Mouse (Mus musculus) CH12.LX (cell line): ENCODE data around the gene Sema6d. TPM values are rescaled to one million over a fixed set of nuclear protein-coding genes. Genes with fewer than 3 reads are reported as not detected.

Source experiments
- DNase-seq: peaks from one replicate; pipeline ENCODE4 v3.0.0-alpha.2; 2013; ENCODE audit errors: extremely low read depth
- H3K27ac ChIP-seq: 2 replicates; pipeline ENCODE4 v1.5.1; 2012; ENCODE audit warnings: low read depth, mild to moderate bottlenecking, control low read depth, moderate library complexity; ENCODE audit not compliant: insufficient read depth
- H3K27me3 ChIP-seq: replicated peaks from 2 replicates; pipeline ENCODE3; 2012; ENCODE audit warnings: inconsistent platforms
- H3K36me3 ChIP-seq, 2 experiments: replicated peaks in 1 of 2; 2 replicates each; pipeline versions ENCODE3 to v1.6.1; 2012; ENCODE audit warnings: inconsistent platforms in 1 of 2, low read length in 1 of 2, mild to moderate bottlenecking in 1 of 2, mixed read lengths in 1 of 2, moderate library complexity in 1 of 2; ENCODE audit not compliant: control insufficient read depth in 1 of 2, insufficient read depth in 1 of 2
- H3K4me1 ChIP-seq, 2 experiments: 2 replicates each; pipeline ENCODE4 v1.6.1; 2012; ENCODE audit warnings: inconsistent platforms in 1 of 2, moderate library complexity in 1 of 2; ENCODE audit not compliant: insufficient read depth in 2 of 2, control insufficient read depth in 1 of 2
- H3K4me2 ChIP-seq: 2 replicates; pipeline ENCODE4 v1.6.1; 2012; ENCODE audit warnings: low read depth, mild to moderate bottlenecking, control low read depth; ENCODE audit not compliant: poor library complexity, insufficient read depth, severe bottlenecking
- H3K4me3 ChIP-seq, 3 experiments: fragments of 150-350 bp in 1 of 3; sonication (generic) in 1 of 3; replicated peaks in 1 of 3; 2 replicates each; pipeline versions ENCODE3 to v1.5.1; 2011 to 2012; ENCODE audit warnings: low read depth in 2 of 3, low read length in 2 of 3, mild to moderate bottlenecking in 2 of 3, moderate library complexity in 2 of 3, control low read depth in 1 of 3, improper control_type of control experiment in 1 of 3, inconsistent platforms in 1 of 3, mixed read lengths in 1 of 3; ENCODE audit not compliant: poor library complexity in 1 of 3
- H3K79me2 ChIP-seq: replicated peaks from 2 replicates; pipeline ENCODE4 v1.6.1; 2012; ENCODE audit warnings: mild to moderate bottlenecking, moderate library complexity; ENCODE audit not compliant: control insufficient read depth, poor library complexity, insufficient read depth, severe bottlenecking; ENCODE audit errors: extremely low read depth
- H3K9ac ChIP-seq: 2 replicates; pipeline ENCODE4 v1.6.1; 2012; ENCODE audit warnings: low read depth, mild to moderate bottlenecking, control low read depth, moderate library complexity; ENCODE audit not compliant: insufficient read depth
- H3K9me3 ChIP-seq: replicated peaks from 2 replicates; pipeline ENCODE3; 2012; ENCODE audit warnings: low read length, inconsistent platforms, mixed read lengths
- BHLHE40 ChIP-seq: IDR thresholded peaks from 2 replicates; pipeline ENCODE4 v1.6.1; 2011; ENCODE audit warnings: mild to moderate bottlenecking, low read depth, low read length, improper control_type of control experiment
- CHD1 ChIP-seq: IDR thresholded peaks from 2 replicates; pipeline ENCODE4 v1.6.1; 2012; ENCODE audit warnings: low read depth, low read length, improper control_type of control experiment, inconsistent platforms
- CHD2 ChIP-seq: IDR thresholded peaks from 2 replicates; pipeline ENCODE4 v1.6.1; 2011; ENCODE audit warnings: low read length, improper control_type of control experiment
- CTCF ChIP-seq, 2 experiments: IDR thresholded peaks in 1 of 2; conservative IDR thresholded peaks in 1 of 2; 2 replicates each; pipeline ENCODE4 v1.5.1; 2011 to 2012; ENCODE audit warnings: low read depth in 2 of 2, low read length in 2 of 2, improper control_type of control experiment in 1 of 2, inconsistent platforms in 1 of 2, mild to moderate bottlenecking in 1 of 2, moderate library complexity in 1 of 2
- ELF1 ChIP-seq: IDR thresholded peaks from 2 replicates; pipeline ENCODE4 v1.6.1; 2014; ENCODE audit warnings: low read depth, mild to moderate bottlenecking, inconsistent platforms, low read length, improper control_type of control experiment
- ETS1 ChIP-seq: conservative IDR thresholded peaks from 2 replicates; pipeline ENCODE4 v1.6.1; 2012; ENCODE audit warnings: low read depth, mild to moderate bottlenecking, inconsistent platforms, low read length, improper control_type of control experiment, moderate library complexity
- HCFC1 ChIP-seq: IDR thresholded peaks from 2 replicates; pipeline ENCODE4 v1.6.1; 2012; ENCODE audit warnings: low read depth, mild to moderate bottlenecking, inconsistent platforms, low read length, improper control_type of control experiment
- IRF4 ChIP-seq: IDR thresholded peaks from 2 replicates; pipeline ENCODE4 v1.6.1; 2014; ENCODE audit warnings: low read depth, mild to moderate bottlenecking, inconsistent platforms, low read length, improper control_type of control experiment
- JUN ChIP-seq: IDR thresholded peaks from 2 replicates; pipeline ENCODE4 v1.6.1; 2011; ENCODE audit warnings: low read depth, mild to moderate bottlenecking, low read length, improper control_type of control experiment, moderate library complexity; ENCODE audit not compliant: insufficient read depth
- JUND ChIP-seq: conservative IDR thresholded peaks from 2 replicates; pipeline ENCODE4 v1.6.1; 2011; ENCODE audit warnings: low read depth, low read length, improper control_type of control experiment
- KAT2A ChIP-seq: IDR thresholded peaks from 2 replicates; pipeline ENCODE4 v1.6.1; 2012; ENCODE audit warnings: low read length, improper control_type of control experiment, inconsistent platforms; ENCODE audit not compliant: insufficient replicate concordance
- MAFK ChIP-seq: IDR thresholded peaks from 2 replicates; pipeline ENCODE4 v1.6.1; 2011; ENCODE audit warnings: low read length, improper control_type of control experiment; ENCODE audit not compliant: insufficient replicate concordance
- MAX ChIP-seq: IDR thresholded peaks from 2 replicates; pipeline ENCODE4 v1.6.1; 2011; ENCODE audit warnings: low read length, improper control_type of control experiment
- MEF2A ChIP-seq: IDR thresholded peaks from 2 replicates; pipeline ENCODE4 v1.6.1; 2014; ENCODE audit warnings: low read depth, mild to moderate bottlenecking, inconsistent platforms, low read length, improper control_type of control experiment, borderline replicate concordance
- MXI1 ChIP-seq: IDR thresholded peaks from 2 replicates; pipeline ENCODE4 v1.6.1; 2011; ENCODE audit warnings: mild to moderate bottlenecking, low read depth, low read length, improper control_type of control experiment
- NELFE ChIP-seq: IDR thresholded peaks from 2 replicates; pipeline ENCODE4 v1.6.1; 2011; ENCODE audit warnings: low read depth, low read length, improper control_type of control experiment
- PAX5 ChIP-seq: IDR thresholded peaks from 2 replicates; pipeline ENCODE4 v1.6.1; 2012; ENCODE audit warnings: low read length, inconsistent platforms, mixed read lengths
- POLR2A ChIP-seq: IDR thresholded peaks from 2 replicates; pipeline ENCODE4 v1.6.1; 2011; ENCODE audit warnings: low read depth, mild to moderate bottlenecking, improper control_type of control experiment, low read length
- SIN3A ChIP-seq: IDR thresholded peaks from 2 replicates; pipeline ENCODE4 v1.6.1; 2012; ENCODE audit warnings: low read length, improper control_type of control experiment, inconsistent platforms
- UBTF ChIP-seq: IDR thresholded peaks from 2 replicates; pipeline ENCODE4 v1.6.1; 2012; ENCODE audit warnings: low read depth, mild to moderate bottlenecking, inconsistent platforms, low read length, improper control_type of control experiment, moderate library complexity
- USF1 ChIP-seq: IDR thresholded peaks from 2 replicates; pipeline ENCODE4 v1.6.1; 2014; ENCODE audit warnings: low read depth, mild to moderate bottlenecking, inconsistent platforms, low read length, improper control_type of control experiment
- USF2 ChIP-seq: conservative IDR thresholded peaks from 2 replicates; pipeline ENCODE4 v1.6.1; 2011; ENCODE audit warnings: low read depth, low read length, improper control_type of control experiment
- ZC3H11A ChIP-seq: IDR thresholded peaks from 2 replicates; pipeline ENCODE4 v1.6.1; 2012; ENCODE audit warnings: low read depth, mild to moderate bottlenecking, inconsistent platforms, low read length, improper control_type of control experiment
- ZKSCAN1 ChIP-seq: IDR thresholded peaks from 2 replicates; pipeline ENCODE4 v1.6.1; 2012; ENCODE audit warnings: low read depth, inconsistent platforms, low read length, improper control_type of control experiment, borderline replicate concordance
- ZMIZ1 ChIP-seq: IDR thresholded peaks from 2 replicates; pipeline ENCODE4 v1.6.1; 2012; ENCODE audit warnings: low read depth, mild to moderate bottlenecking, inconsistent platforms, low read length, improper control_type of control experiment
- dilution Hi-C: fragments of 300-500 bp; cut with MboI; formaldehyde crosslinking; loops from 2 replicates; pipeline ENCODE4 v1.14.3; 2020; ENCODE audit warnings: low sequenced_read_pairs; ENCODE audit not compliant: extremely low pct_unique_long_range_greater_than_20kb, extremely low pct_ligation_motif_present
- in situ Hi-C: fragments of 300-500 bp; cut with MboI; formaldehyde crosslinking; loops from 3 replicates; pipeline ENCODE4 v1.14.3; 2019; ENCODE audit warnings: low sequenced_read_pairs, low pct_ligation_motif_present, low pct_unique_long_range_greater_than_20kb, mixed read lengths
- polyA plus RNA-seq: library from polyadenylated mRNA; unstranded; fragments of >175 nt; gene quantifications from 2 replicates; pipeline ENCODE4 v1.2.1, GENCODE M21; 2012; ENCODE audit warnings: low read depth; ENCODE audit not compliant: insufficient read length
- total RNA-seq, 2 experiments: library from RNA; depleted of rRNA; stranded (reverse); fragments of 300-350 nt in 1 of 2; fragments of >200 nt in 1 of 2; gene quantifications; 2 replicates each; pipeline ENCODE4 v1.2.3; 2012 to 2014

The Sema6d gene
- total and polyA plus RNA-seq, 3 experiments = not detected

DNA sequence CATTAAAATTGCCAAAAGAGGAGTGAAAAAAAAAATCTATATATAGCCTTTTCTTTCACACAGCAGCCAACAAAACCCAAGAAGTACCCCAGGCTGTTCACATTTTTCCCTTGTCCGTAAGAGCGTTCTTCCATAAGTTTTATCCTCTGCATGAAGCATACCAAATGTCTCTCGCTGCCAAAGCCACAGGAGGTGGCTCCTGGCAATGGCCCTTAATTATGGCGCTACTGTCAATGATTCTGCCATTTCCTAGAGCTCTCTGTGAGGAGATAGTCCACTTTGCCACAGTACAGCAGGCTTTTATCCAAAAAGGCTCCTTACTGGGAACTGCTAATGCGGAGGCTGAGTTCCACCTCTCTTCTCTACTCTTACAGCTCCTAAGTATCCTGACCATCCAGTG, 104.3 kb downstream of the Sema6d start:
- dilution Hi-C loops = no loop called here
- no peak overlapping the region for H3K4me3 ChIP-seq
- no peak overlapping the region for H3K9ac ChIP-seq
- H3K36me3 ChIP-seq = no peaks in the 10 kb centered on the region
- H3K4me2 ChIP-seq = no peak overlapping the region
- DNase-seq = no peak
- in situ Hi-C loops = no loop called here
- TF ChIP-seq ELF1 (no peak), MEF2A (no peak)
- H3K4me1 ChIP-seq = no peaks in the 10 kb centered on the region
- H3K9me3 ChIP-seq = peaks cover 40% of the 10 kb centered on the region
- no peaks in the 10 kb centered on the region for H3K27me3 ChIP-seq
- H3K27ac ChIP-seq = no peak overlapping the region
- H3K79me2 ChIP-seq = no peaks in the 10 kb centered on the region

DNA sequence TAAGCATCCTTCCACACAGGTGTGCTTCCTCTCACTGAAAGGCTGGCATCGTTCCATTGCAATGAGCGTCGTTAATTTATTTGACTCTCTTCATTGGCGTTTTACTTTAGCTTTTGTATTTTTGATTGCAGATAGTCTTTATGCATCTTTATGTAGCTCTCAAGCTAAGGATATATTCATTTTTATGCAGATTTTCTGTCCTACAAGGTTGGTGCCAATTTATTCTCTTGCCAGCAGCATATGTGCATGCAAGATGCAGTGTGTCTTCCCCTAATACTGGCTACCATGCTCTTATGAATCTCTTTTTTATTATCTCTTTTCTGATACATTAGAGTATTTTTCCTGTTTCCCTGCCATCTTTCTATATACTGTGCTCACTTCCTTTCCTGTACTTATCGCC, 111.7 kb downstream of the Sema6d start:
- no peak overlapping the region for H3K4me2 ChIP-seq
- no peaks in the 10 kb centered on the region for H3K36me3 ChIP-seq
- in situ Hi-C loops = no loop called here
- no peaks in the 10 kb centered on the region for H3K27me3 ChIP-seq
- DNase-seq = no peak
- no peak overlapping the region for H3K9ac ChIP-seq
- H3K27ac ChIP-seq = no peak overlapping the region
- H3K4me1 ChIP-seq = no peaks in the 10 kb centered on the region
- no peak overlapping the region for H3K4me3 ChIP-seq
- peaks cover 42% of the 10 kb centered on the region for H3K9me3 ChIP-seq
- TF ChIP-seq MAX (no peak), IRF4 (no peak), MAFK (no peak), MXI1 (no peak), CTCF (conservative IDR thresholded peaks at IDR 0.05 in 1 of 2, IDR thresholded peaks at IDR 0.05 in 1 of 2; ENCODE audit: low read depth in 2 of 2, low read length in 2 of 2) (no peak), JUND (no peak), PAX5 (no peak), ELF1 (no peak), ZKSCAN1 (no peak), ZMIZ1 (no peak), UBTF (no peak), POLR2A (no peak), ETS1 (no peak), CHD2 (no peak), KAT2A (no peak)
- TF ChIP-seq, all 38 proteins: peak for 0
- dilution Hi-C loops = no loop called here
- no peaks in the 10 kb centered on the region for H3K79me2 ChIP-seq

DNA sequence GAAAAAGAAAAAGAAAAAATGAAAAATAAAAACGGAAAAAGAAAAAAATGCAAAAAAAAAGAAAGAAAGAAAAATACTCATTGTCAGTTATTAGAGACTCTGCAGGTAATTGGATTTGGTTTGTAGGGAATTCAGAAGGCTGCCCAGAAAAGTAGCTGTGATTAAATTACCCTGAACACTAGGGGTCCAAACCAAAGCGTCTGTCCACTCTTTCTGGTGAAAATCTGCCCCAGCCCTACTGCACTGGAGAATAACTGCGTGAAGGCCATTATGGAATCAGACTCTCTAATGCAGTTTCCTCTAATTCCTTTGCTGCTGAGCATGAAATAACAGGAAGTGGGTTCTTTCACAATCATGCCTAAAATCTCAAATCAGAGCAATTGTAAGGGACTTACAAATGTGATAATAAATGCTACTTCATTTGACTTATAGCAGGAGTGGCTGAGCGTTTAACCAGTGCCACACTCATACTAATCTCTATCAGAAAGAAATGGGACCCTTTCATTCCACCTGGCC, 112.8 kb downstream of the Sema6d start:
- no peak overlapping the region for H3K27ac ChIP-seq
- DNase-seq = no peak
- H3K4me3 ChIP-seq = no peak overlapping the region
- H3K4me1 ChIP-seq = no peaks in the 10 kb centered on the region
- no peaks in the 10 kb centered on the region for H3K27me3 ChIP-seq
- peaks cover 44% of the 10 kb centered on the region for H3K9me3 ChIP-seq
- in situ Hi-C loops = no loop called here
- dilution Hi-C loops = no loop called here
- H3K4me2 ChIP-seq = no peak overlapping the region
- H3K9ac ChIP-seq = no peak overlapping the region
- no peaks in the 10 kb centered on the region for H3K79me2 ChIP-seq
- TF ChIP-seq ZC3H11A = no peak
- TF ChIP-seq CHD1 = no peak
- no peak for TF ChIP-seq SIN3A
- TF ChIP-seq HCFC1 = no peak
- no peak for TF ChIP-seq JUND
- no peak for TF ChIP-seq UBTF
- TF ChIP-seq KAT2A = no peak
- no peak for TF ChIP-seq POLR2A
- TF ChIP-seq USF1 = no peak
- TF ChIP-seq USF2 = no peak
- TF ChIP-seq JUN = no peak
- no peak for TF ChIP-seq CHD2
- TF ChIP-seq BHLHE40 = no peak
- TF ChIP-seq IRF4 = no peak
- no peak for TF ChIP-seq NELFE
- no peaks in the 10 kb centered on the region for H3K36me3 ChIP-seq
